Mouse (Mus musculus) liver, embryonic 16.5 days (tissue): Measurements from ENCODE around the gene Cmas. TPM values are rescaled to one million over a fixed set of nuclear protein-coding genes. Genes with fewer than 3 reads are reported as not detected.
A peak's percentile ranks its signal among the peaks of the same experiment; 100 is the strongest.

Experiments
- ATAC-seq: fragments of 200-750 bp; cut with Nextera tagmentation; 2 replicates; pipeline ENCODE4 v1.8.0; 2017; ENCODE audit warnings: low read depth, mild to moderate bottlenecking, moderate number of reproducible peaks, moderate library complexity
- H3K27ac ChIP-seq: fragments of 300-500 bp; sonication (generic); 2 replicates; pipeline ENCODE4 v1.5.1; 2014; ENCODE audit warnings: mild to moderate bottlenecking, low read length
- H3K27me3 ChIP-seq: fragments of 300-500 bp; sonication (generic); 2 replicates; pipeline ENCODE4 v1.6.1; 2014; ENCODE audit warnings: low read depth, low read length, mixed read lengths; ENCODE audit not compliant: control insufficient read depth, insufficient read depth
- H3K36me3 ChIP-seq: fragments of 300-500 bp; sonication (generic); 2 replicates; pipeline ENCODE4 v1.6.1; 2014; ENCODE audit warnings: mild to moderate bottlenecking; ENCODE audit not compliant: control insufficient read depth, insufficient read depth
- H3K4me1 ChIP-seq: fragments of 300-500 bp; sonication (generic); 2 replicates; pipeline ENCODE4 v1.6.1; 2014; ENCODE audit warnings: low read depth, low read length, mixed read lengths; ENCODE audit not compliant: control insufficient read depth
- H3K4me2 ChIP-seq: fragments of 300-500 bp; sonication (generic); 2 replicates; pipeline ENCODE4 v1.6.1; 2014; ENCODE audit warnings: low read depth, low read length, mixed read lengths
- H3K4me3 ChIP-seq: fragments of 300-500 bp; sonication (generic); 2 replicates; pipeline ENCODE4 v1.5.1; 2014; ENCODE audit warnings: low read depth, mild to moderate bottlenecking, low read length
- H3K9ac ChIP-seq: fragments of 300-500 bp; sonication (generic); 2 replicates; pipeline ENCODE4 v1.6.1; 2014; ENCODE audit warnings: low read depth, low read length
- H3K9me3 ChIP-seq: fragments of 300-500 bp; sonication (generic); replicated peaks from 2 replicates; pipeline ENCODE4 v1.6.1; 2016; ENCODE audit warnings: low read length; ENCODE audit not compliant: control insufficient read depth
- WGBS: fragments of 180-500 bp; shearing (Covaris S2); extraction: QIAGEN DNeasy Blood & Tissue Kit; methylation state at CpG from one replicate; pipeline ENCODE4 v1.1.7; 2014; ENCODE audit not compliant: insufficient replicate concordance; 5-methylcytosine and 5-hydroxymethylcytosine counted together
- polyA plus RNA-seq: library from polyadenylated mRNA; unstranded; fragments of >200 nt; fragmentation: Nextera tagmentation; extraction: Ambion mirVana; gene quantifications from 2 replicates; pipeline ENCODE4 v1.2.1, GENCODE M21; 2015

The Cmas gene
- polyA plus RNA-seq, 1 experiment from 2014 or later = 159 TPM

GRCm38 (mm10) chr6:142746765-142747164, 9.7 kb upstream of the Cmas start:
- no peak overlapping the region for H3K9ac ChIP-seq
- H3K4me3 ChIP-seq = no peak overlapping the region
- H3K4me2 ChIP-seq = no peak overlapping the region
- ATAC-seq = peak; percentile 26; the same call in 1 of the 2 replicates
- no peaks in the 10 kb centered on the region for H3K27me3 ChIP-seq
- H3K27ac ChIP-seq = peak overlapping the region; percentile 76
- H3K9me3 ChIP-seq = peaks cover 4% of the 10 kb centered on the region; the same call in 1 of the 2 replicates
- WGBS = 27% methylated on average over 7 of the region's 7 CpGs
- no peaks in the 10 kb centered on the region for H3K36me3 ChIP-seq
- no peaks in the 10 kb centered on the region for H3K4me1 ChIP-seq

GRCm38 (mm10) chr6:142747165-142747564, 9.3 kb upstream of the Cmas start:
- H3K27me3 ChIP-seq = no peaks in the 10 kb centered on the region
- peak; percentile 33; the same call in 1 of the 2 replicates for ATAC-seq
- 0 out of 2 replicates have a peak overlapping the region, but pooled peaks have one; percentile 26 for H3K27ac ChIP-seq
- H3K4me1 ChIP-seq = peaks cover 1% of the 10 kb centered on the region; the same call in 1 of the 2 replicates
- peaks cover 4% of the 10 kb centered on the region; the same call in 1 of the 2 replicates for H3K9me3 ChIP-seq
- H3K4me2 ChIP-seq = no peak overlapping the region
- no peak overlapping the region for H3K9ac ChIP-seq
- WGBS = 25% methylated on average over 2 of the region's 2 CpGs
- H3K36me3 ChIP-seq = no peaks in the 10 kb centered on the region
- H3K4me3 ChIP-seq = no peak overlapping the region

- no peak overlapping the region for H3K4me2 ChIP-seq
- WGBS = 37% methylated on average over 8 of the region's 8 CpGs
- no peak overlapping the region for H3K9ac ChIP-seq
- peaks cover 4% of the 10 kb centered on the region; the same call in 1 of the 2 replicates for H3K9me3 ChIP-seq
- H3K4me3 ChIP-seq = no peak overlapping the region
- no peaks in the 10 kb centered on the region for H3K36me3 ChIP-seq
- H3K27ac ChIP-seq = no peak overlapping the region
- no peak for ATAC-seq
- peaks cover 2% of the 10 kb centered on the region; the same call in 1 of the 2 replicates for H3K4me1 ChIP-seq
- no peaks in the 10 kb centered on the region for H3K27me3 ChIP-seq
Observed at GRCm38 (mm10) chr6:142748057-142748708, 8.3 kb upstream of the Cmas start.

GRCm38 (mm10) chr6:142751365-142751764, 5.1 kb upstream of the Cmas start:
- ATAC-seq = no peak
- WGBS = 64% methylated on average over 9 of the region's 9 CpGs
- Histone ChIP-seq H3K27me3 (no peaks in the 10 kb centered on the region), H3K27ac (no peak overlapping the region), H3K4me3 (no peak overlapping the region), H3K9me3 (no peaks in the 10 kb centered on the region), H3K4me2 (no peak overlapping the region), H3K36me3 (no peaks in the 10 kb centered on the region), H3K4me1 (peaks cover 2% of the 10 kb centered on the region; the same call in 1 of the 2 replicates), H3K9ac (no peak overlapping the region)

GRCm38 (mm10) chr6:142752331-142753246, 3.9 kb upstream of the Cmas start:
- Histone ChIP-seq H3K4me3 (no peak overlapping the region), H3K9me3 (no peaks in the 10 kb centered on the region), H3K36me3 (no peaks in the 10 kb centered on the region), H3K27ac (no peak overlapping the region), H3K4me2 (no peak overlapping the region), H3K27me3 (no peaks in the 10 kb centered on the region), H3K4me1 (peaks cover 2% of the 10 kb centered on the region; the same call in 1 of the 2 replicates), H3K9ac (no peak overlapping the region)
- 23% methylated on average over 14 of the region's 14 CpGs for WGBS
- ATAC-seq = no peak

GRCm38 (mm10) chr6:142757334-142757965, 964 bp downstream of the Cmas start:
- H3K27ac ChIP-seq = peak overlapping the region; percentile 99
- H3K27me3 ChIP-seq = no peaks in the 10 kb centered on the region
- no peaks in the 10 kb centered on the region for H3K9me3 ChIP-seq
- H3K4me2 ChIP-seq = peak overlapping the region; percentile 61
- WGBS = 3% methylated on average over 10 of the region's 10 CpGs
- peaks cover 34% of the 10 kb centered on the region for H3K36me3 ChIP-seq
- peak; percentile 78 for ATAC-seq
- H3K4me3 ChIP-seq = peak overlapping the region; percentile 96
- H3K9ac ChIP-seq = peak overlapping the region; percentile 98
- peaks cover 18% of the 10 kb centered on the region for H3K4me1 ChIP-seq

GRCm38 (mm10) chr6:142757976-142758375, 1.5 kb downstream of the Cmas start:
- Histone ChIP-seq H3K27me3 (no peaks in the 10 kb centered on the region), H3K4me2 (peak overlapping the region; percentile 61), H3K27ac (peak overlapping the region; percentile 99), H3K4me3 (peak overlapping the region; percentile 96), H3K36me3 (peaks cover 36% of the 10 kb centered on the region), H3K9ac (peak overlapping the region; percentile 98), H3K9me3 (no peaks in the 10 kb centered on the region), H3K4me1 (peaks cover 18% of the 10 kb centered on the region)
- 55% methylated on average over 6 of the region's 6 CpGs for WGBS
- no peak for ATAC-seq

- Histone ChIP-seq H3K9me3 (no peaks in the 10 kb centered on the region), H3K27ac (peak overlapping the region; percentile 99), H3K9ac (peak overlapping the region; percentile 98), H3K36me3 (peaks cover 38% of the 10 kb centered on the region), H3K4me3 (peak overlapping the region; percentile 96), H3K4me1 (peaks cover 18% of the 10 kb centered on the region), H3K4me2 (peak overlapping the region; percentile 61), H3K27me3 (no peaks in the 10 kb centered on the region)
- 84% methylated on average over 6 of the region's 6 CpGs for WGBS
- no peak for ATAC-seq
Observed at GRCm38 (mm10) chr6:142758562-142758961, 2.1 kb downstream of the Cmas start.
